Mouse (Mus musculus) stomach, embryonic 15.5 days (tissue): Measurements from ENCODE around the gene Il24. TPM values are rescaled to one million over a fixed set of nuclear protein-coding genes. Genes with fewer than 3 reads are reported as not detected.

Experiments used
- ATAC-seq: fragments of 200-750 bp; cut with Nextera tagmentation; 2 replicates; pipeline ENCODE4 v1.8.0; 2017; ENCODE audit warnings: low read depth, moderate number of reproducible peaks, moderate TSS enrichment; ENCODE audit not compliant: insufficient read depth, low FRiP score
- H3K27ac ChIP-seq: fragments of 300-500 bp; sonication (generic); 2 replicates; pipeline ENCODE4 v1.5.1; 2015; ENCODE audit warnings: mild to moderate bottlenecking, inconsistent platforms
- H3K27me3 ChIP-seq: fragments of 300-500 bp; sonication (generic); replicated peaks from 2 replicates; pipeline ENCODE4 v1.6.1; 2015; ENCODE audit warnings: inconsistent platforms
- H3K36me3 ChIP-seq: fragments of 300-500 bp; sonication (generic); 2 replicates; pipeline ENCODE4 v1.6.1; 2015; ENCODE audit warnings: inconsistent platforms
- H3K4me1 ChIP-seq: fragments of 300-500 bp; sonication (generic); 2 replicates; pipeline ENCODE4 v1.6.1; 2015; ENCODE audit warnings: inconsistent platforms
- H3K4me2 ChIP-seq: fragments of 300-500 bp; sonication (generic); 2 replicates; pipeline ENCODE4 v1.6.1; 2015; ENCODE audit warnings: mild to moderate bottlenecking, inconsistent platforms
- H3K4me3 ChIP-seq: fragments of 300-500 bp; sonication (generic); replicated peaks from 2 replicates; pipeline ENCODE4 v1.5.1; 2015; ENCODE audit warnings: inconsistent platforms
- H3K9ac ChIP-seq: fragments of 300-500 bp; sonication (generic); 2 replicates; pipeline ENCODE4 v1.6.1; 2015; ENCODE audit warnings: inconsistent platforms
- H3K9me3 ChIP-seq: fragments of 300-500 bp; sonication (generic); 2 replicates; pipeline ENCODE4 v1.6.1; 2016; ENCODE audit warnings: inconsistent platforms
- WGBS: fragments of 180-500 bp; shearing (Covaris S2); methylation state at CpG from one replicate; pipeline ENCODE4 v1.1.7; 2015; 5-methylcytosine and 5-hydroxymethylcytosine counted together
- polyA plus RNA-seq: library from polyadenylated mRNA; unstranded; fragments of >200 nt; fragmentation: Nextera tagmentation; extraction: Ambion mirVana; gene quantifications from 2 replicates; pipeline ENCODE4 v1.2.1, GENCODE M21; 2015

Il24 gene
- polyA plus RNA-seq, 1 experiment from 2014 or later = not detected

DNA sequence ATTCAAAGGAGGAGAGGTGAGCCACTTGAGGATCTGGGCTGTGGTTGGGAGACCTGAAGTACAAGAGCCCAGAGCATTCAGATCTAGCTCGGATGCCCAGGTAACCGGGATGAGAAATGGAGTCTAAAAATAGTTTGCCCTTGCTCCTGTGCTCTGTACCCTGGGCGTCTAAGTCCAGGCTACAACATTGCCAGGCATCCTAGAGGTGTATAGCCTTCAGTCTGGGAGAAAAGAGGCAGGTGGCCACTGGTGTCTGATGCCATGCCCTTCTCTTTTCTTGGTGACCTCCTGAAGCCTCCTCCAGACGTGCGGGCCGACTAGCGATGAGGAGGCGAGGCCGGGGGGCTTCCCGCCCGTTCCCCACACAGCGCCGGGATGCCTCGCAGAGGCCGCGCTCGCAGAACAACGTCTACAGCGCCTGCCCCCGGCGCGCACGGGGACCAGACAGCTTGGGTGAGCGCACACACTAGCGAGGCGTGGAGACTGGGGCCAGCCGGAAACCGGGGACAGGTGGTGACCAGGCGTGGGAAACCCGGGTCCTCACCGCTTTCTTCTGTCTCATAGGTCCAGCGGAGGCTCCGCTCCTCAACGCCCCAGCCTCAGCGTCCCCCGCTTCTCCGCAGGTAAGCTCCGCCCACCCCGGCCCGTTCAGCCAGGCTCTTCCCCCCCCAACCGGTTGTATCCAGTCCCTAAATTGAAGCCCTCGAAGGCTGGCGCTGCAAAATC lies 9.2 kb downstream of the Il24 start:
- Histone ChIP-seq H3K4me2 (peak overlapping the region; percentile 88), H3K4me3 (peak overlapping the region; percentile 37), H3K27me3 (peaks cover 10% of the 10 kb centered on the region), H3K27ac (no peak overlapping the region), H3K9me3 (no peaks in the 10 kb centered on the region), H3K4me1 (peaks cover 5% of the 10 kb centered on the region; the same call in 1 of the 2 replicates), H3K36me3 (no peaks in the 10 kb centered on the region), H3K9ac (peak overlapping the region; percentile 13; the same call in 1 of the 2 replicates)
- 2% methylated on average over 43 of the region's 43 CpGs for WGBS
- ATAC-seq = peak; percentile 53; the same call in 1 of the 2 replicates

DNA sequence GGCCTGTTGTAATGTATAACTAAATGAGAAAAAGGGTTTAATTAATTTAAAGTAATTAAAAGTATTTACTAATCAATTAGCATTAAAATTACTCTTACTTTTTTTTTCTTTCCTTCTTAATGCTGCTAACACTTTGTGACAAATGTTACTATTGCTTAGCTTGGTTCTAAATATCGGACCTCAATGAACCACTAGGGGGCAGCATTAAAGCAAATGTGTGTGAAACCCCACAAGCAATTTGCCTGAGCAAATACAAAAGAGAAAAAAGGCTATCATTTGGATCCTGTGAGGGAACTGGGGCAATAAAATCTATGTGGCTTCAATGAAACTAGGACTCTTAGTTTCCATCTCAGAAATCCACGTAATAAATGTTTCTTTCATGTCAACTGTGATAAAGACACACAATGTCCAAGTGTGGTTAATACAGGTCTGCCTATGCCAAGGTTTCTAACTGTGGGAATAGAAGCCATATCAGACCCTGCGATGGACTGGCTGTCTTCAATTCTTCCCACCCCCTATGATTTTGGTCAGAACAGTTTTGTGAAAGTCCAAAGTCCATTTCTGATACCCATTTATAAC lies 10.2 kb downstream of the Il24 start:
- no peak overlapping the region for H3K27ac ChIP-seq
- no peak overlapping the region for H3K9ac ChIP-seq
- H3K4me1 ChIP-seq = peaks cover 5% of the 10 kb centered on the region; the same call in 1 of the 2 replicates
- no peak overlapping the region for H3K4me3 ChIP-seq
- no peaks in the 10 kb centered on the region for H3K36me3 ChIP-seq
- 22% methylated on average over 3 of the region's 3 CpGs for WGBS
- ATAC-seq = no peak
- H3K4me2 ChIP-seq = no peak overlapping the region
- H3K27me3 ChIP-seq = peaks cover 10% of the 10 kb centered on the region
- H3K9me3 ChIP-seq = no peaks in the 10 kb centered on the region

DNA sequence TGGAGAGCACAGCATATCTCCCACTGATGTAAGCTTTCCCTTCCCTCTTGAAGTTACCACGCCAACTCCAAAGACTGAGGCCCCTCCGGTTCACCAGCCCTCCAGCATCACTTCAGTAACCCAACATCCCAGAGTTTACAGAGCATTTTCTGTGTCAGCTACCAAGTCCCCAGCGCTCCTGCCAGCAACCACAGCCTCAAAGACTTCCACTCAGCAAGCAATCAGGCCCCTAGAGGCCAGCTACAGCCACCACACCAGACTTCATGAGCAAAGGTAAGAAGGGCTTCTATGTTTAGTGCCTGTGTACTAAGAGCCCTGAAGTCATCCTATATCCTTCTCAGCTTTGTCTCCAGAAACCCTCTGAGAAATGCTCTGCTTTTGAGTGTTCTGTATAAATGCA lies 11.3 kb downstream of the Il24 start:
- peaks cover 5% of the 10 kb centered on the region; the same call in 1 of the 2 replicates for H3K4me1 ChIP-seq
- WGBS = 67% methylated on average over 3 of the region's 3 CpGs
- no peak overlapping the region for H3K4me2 ChIP-seq
- H3K9ac ChIP-seq = no peak overlapping the region
- H3K27ac ChIP-seq = no peak overlapping the region
- no peak overlapping the region for H3K4me3 ChIP-seq
- no peaks in the 10 kb centered on the region for H3K9me3 ChIP-seq
- no peak for ATAC-seq
- H3K27me3 ChIP-seq = peaks cover 10% of the 10 kb centered on the region
- no peaks in the 10 kb centered on the region for H3K36me3 ChIP-seq

DNA sequence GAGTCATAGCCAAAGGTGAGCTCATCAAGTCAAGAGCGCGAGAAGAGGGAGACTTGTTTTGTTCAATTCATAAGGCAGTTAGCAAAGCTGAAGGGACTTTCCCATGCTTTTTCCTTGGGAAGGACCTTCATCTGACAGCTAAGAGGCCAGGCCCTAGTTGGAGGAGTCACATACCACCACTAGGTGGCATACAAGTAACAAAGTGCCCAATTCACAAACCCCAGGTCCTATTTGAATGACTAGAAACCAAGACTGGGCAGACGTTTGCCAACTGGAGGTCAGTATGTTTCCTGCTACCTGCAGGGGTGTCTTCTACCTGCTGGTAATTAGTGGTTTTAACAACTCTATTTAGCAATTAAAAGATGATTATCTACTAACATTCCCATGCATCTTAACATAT lies 12.1 kb downstream of the Il24 start:
- H3K36me3 ChIP-seq = no peaks in the 10 kb centered on the region
- ATAC-seq = no peak
- no peak overlapping the region for H3K27ac ChIP-seq
- no peaks in the 10 kb centered on the region for H3K9me3 ChIP-seq
- 32% methylated on average over 3 of the region's 3 CpGs for WGBS
- H3K9ac ChIP-seq = no peak overlapping the region
- H3K4me1 ChIP-seq = peaks cover 5% of the 10 kb centered on the region; the same call in 1 of the 2 replicates
- no peak overlapping the region for H3K4me2 ChIP-seq
- H3K27me3 ChIP-seq = peaks cover 8% of the 10 kb centered on the region
- no peak overlapping the region for H3K4me3 ChIP-seq

DNA sequence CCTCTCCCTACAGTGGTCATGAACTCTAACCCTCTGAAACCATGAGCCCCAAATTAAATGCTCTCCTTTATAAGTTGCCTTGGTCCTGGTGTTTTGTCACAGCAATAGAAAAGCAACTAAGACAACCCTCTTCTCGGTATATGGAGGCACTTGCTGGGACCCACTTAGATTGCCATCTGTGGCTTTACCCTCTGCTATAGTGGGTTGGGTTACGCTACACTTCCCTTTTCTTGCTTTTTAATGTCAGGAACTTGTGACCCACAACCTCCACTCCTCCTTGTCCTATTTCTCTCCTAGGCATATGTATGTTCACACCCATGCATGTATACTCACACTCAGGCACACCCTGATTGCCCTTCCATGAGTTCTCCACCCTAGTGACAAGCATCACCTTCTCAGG lies 14.3 kb downstream of the Il24 start:
- H3K4me3 ChIP-seq = no peak overlapping the region
- ATAC-seq = no peak

DNA sequence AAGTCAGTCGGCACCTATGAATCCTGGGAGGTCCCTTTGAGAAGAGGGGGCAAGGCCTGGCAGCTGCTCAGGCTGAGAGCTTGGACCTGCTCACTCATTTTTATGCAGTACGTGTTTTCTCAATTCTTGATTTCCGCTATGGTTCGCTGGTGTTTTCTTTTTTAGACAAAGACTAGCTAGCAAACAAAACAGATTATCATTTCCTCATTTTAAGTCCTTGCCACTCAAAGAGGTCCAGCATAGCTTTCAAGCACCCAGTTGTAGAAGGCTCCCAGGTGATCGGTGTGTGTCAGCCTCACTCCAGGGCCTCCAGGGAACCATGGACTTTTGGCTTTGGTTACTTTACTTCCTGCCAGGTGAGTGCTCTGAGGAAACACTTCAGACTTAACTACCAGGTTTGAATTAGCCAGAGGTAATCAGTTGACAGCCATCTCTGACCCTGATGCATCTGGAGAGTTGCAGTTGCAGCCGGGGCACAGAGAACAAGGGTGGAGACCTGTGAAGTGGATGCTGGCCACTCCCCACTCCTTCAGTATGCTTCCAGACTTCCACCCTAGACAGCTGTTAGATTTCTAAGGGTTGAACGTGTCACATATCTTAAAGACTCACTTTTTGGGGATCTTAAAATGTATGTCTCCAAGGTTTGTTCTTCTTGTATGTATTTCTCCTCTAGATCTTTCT lies 21.6 kb downstream of the Il24 start, which contains the start of gene Fcmr:
Fcmr (plus strand) TSS at position 129 of the 681 bp plus-strand sequence.
- no peak for ATAC-seq
- H3K4me1 ChIP-seq = no peaks in the 10 kb centered on the region
- H3K27me3 ChIP-seq = no peaks in the 10 kb centered on the region
- no peaks in the 10 kb centered on the region for H3K36me3 ChIP-seq
- WGBS = 74% methylated on average over 7 of the region's 7 CpGs
- H3K4me3 ChIP-seq = no peak within 1 kb of the TSS
- H3K9ac ChIP-seq = no peak within 1 kb of the TSS
- H3K9me3 ChIP-seq = no peaks in the 10 kb centered on the region
- H3K4me2 ChIP-seq = no peak within 1 kb of the TSS
- H3K27ac ChIP-seq = no peak within 1 kb of the TSS

More for the DNA sequence above, 14.3 kb downstream of the Il24 start:
- H3K27ac ChIP-seq = no peak overlapping the region
- peaks cover 3% of the 10 kb centered on the region; the same call in 1 of the 2 replicates for H3K27me3 ChIP-seq
- no peaks in the 10 kb centered on the region for H3K36me3 ChIP-seq
- no peak overlapping the region for H3K4me2 ChIP-seq
- WGBS = 91% methylated on average over 2 of the region's 2 CpGs
- H3K9me3 ChIP-seq = no peaks in the 10 kb centered on the region
- H3K9ac ChIP-seq = no peak overlapping the region
- no peaks in the 10 kb centered on the region for H3K4me1 ChIP-seq

DNA sequence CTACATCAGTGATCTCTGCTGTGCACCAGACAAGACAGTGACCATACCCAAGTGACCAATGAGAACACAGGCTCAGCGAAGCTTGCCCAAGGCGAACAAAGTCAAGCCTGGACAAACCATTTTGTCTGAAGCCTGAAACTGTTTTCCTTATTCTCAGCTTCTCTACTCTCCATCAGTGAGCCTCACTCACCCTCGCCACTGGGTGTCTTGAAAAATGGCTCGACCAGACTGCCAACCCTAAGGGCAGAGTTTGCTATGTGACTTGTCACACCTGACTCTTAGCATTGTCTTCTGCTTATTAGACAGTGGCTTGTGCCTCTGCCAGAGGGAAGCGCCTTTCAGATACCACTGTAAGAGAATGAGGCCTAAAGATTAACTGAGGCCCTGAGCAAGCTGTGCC lies 22.5 kb downstream of the Il24 start:
- Histone ChIP-seq H3K4me2 (no peak overlapping the region), H3K27me3 (no peaks in the 10 kb centered on the region), H3K27ac (no peak overlapping the region), H3K4me3 (no peak overlapping the region), H3K9ac (no peak overlapping the region), H3K9me3 (no peaks in the 10 kb centered on the region), H3K4me1 (no peaks in the 10 kb centered on the region), H3K36me3 (no peaks in the 10 kb centered on the region)
- 88% methylated on average over 5 of the region's 5 CpGs for WGBS
- ATAC-seq = no peak

DNA sequence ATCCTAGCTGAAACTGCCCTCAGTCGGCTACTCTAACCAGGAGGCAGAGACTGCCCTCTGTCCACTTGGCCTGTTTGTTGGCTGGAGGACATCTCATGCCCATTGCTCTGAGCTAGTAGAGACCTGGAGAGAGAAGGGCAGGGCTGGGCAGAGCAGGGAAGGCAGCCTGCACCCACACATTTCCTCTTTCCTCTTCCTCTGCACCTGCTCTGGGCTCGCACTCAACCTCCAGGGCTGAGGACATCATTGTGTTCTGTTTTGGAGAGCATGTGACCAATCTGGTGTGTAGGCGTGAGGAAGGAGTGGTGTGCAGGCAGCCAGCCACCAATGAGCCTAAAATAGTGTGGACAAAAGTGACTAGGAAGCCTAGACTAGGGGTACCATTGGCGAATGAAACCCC lies 23.0 kb downstream of the Il24 start:
- H3K9me3 ChIP-seq = no peaks in the 10 kb centered on the region
- H3K27ac ChIP-seq = no peak overlapping the region
- H3K4me2 ChIP-seq = no peak overlapping the region
- no peak for ATAC-seq
- H3K4me1 ChIP-seq = no peaks in the 10 kb centered on the region
- H3K27me3 ChIP-seq = no peaks in the 10 kb centered on the region
- WGBS = 77% methylated on average over 4 of the region's 4 CpGs
- H3K4me3 ChIP-seq = no peak overlapping the region
- no peaks in the 10 kb centered on the region for H3K36me3 ChIP-seq
- no peak overlapping the region for H3K9ac ChIP-seq

DNA sequence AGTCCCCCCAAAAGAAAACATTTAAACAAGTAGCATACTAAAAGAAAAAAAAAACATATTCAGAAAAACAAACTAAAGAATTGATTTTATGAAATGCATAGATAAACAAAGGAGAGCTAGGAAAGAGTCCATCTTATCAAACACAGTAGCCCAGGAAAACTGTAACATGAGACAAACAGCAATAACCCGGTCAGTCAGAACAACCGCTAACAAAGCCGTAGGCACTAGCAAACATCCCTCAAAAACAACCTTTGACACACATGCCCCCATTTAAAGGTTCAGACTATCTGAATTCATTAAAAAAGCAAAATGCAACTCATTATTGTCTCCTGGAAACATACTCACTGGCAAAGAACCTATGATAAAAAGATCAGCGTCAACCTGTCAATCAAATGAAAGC lies 29.8 kb downstream of the Il24 start:
- no peak overlapping the region for H3K4me3 ChIP-seq
- H3K9ac ChIP-seq = no peak overlapping the region
- no peak overlapping the region for H3K27ac ChIP-seq
- H3K27me3 ChIP-seq = no peaks in the 10 kb centered on the region
- H3K36me3 ChIP-seq = no peaks in the 10 kb centered on the region
- ATAC-seq = no peak
- WGBS = 62% methylated on average over 4 of the region's 4 CpGs
- H3K9me3 ChIP-seq = no peaks in the 10 kb centered on the region
- H3K4me2 ChIP-seq = no peak overlapping the region
- H3K4me1 ChIP-seq = no peaks in the 10 kb centered on the region

DNA sequence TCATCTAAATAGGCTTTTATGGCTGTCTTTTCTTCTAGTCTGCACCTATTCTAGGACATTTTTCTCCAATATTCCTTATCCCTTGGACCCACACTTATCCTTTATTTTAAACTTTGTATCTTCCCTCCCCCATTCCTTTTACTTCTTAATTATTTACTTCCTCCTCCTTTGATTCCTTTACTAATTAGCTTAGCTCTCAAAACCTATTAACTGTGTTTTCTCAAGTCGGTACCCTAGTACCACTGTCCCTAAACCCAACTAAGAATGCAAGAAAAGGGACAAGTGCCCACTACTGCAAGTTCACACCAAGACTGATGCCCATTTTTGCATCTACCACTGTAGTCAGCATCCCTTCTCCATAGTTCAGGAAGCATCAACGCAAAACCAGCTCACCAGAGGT lies 31.5 kb downstream of the Il24 start:
- Histone ChIP-seq H3K4me1 (no peaks in the 10 kb centered on the region), H3K9ac (no peak overlapping the region), H3K4me3 (no peak overlapping the region), H3K9me3 (no peaks in the 10 kb centered on the region), H3K27me3 (no peaks in the 10 kb centered on the region), H3K4me2 (no peak overlapping the region), H3K27ac (no peak overlapping the region), H3K36me3 (no peaks in the 10 kb centered on the region)
- WGBS = 83% methylated on average over 2 of the region's 2 CpGs
- no peak for ATAC-seq

DNA sequence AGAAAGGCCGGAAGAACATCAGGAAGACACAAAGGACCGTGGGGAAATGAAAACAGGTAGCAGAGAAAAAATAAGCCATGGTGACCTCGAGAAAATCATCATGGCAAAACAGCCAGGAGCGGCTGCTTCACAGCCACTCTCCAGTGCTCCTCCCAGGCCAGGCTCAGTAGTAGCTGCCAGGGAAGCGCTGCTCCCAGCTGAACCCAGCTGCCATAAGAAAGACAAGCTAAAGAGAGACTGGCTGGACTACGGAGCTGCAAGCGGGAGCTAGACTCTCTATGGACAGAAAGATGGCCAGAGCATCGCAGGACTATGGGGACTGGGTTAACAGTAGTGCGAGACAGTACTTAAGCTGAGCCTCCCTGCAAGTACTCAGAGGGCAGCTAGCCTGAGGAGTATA lies 32.4 kb downstream of the Il24 start:
- ATAC-seq = no peak
- Histone ChIP-seq H3K9ac (no peak overlapping the region), H3K36me3 (no peaks in the 10 kb centered on the region), H3K4me1 (no peaks in the 10 kb centered on the region), H3K9me3 (no peaks in the 10 kb centered on the region), H3K4me3 (no peak overlapping the region), H3K27ac (no peak overlapping the region), H3K27me3 (no peaks in the 10 kb centered on the region), H3K4me2 (no peak overlapping the region)
- 73% methylated on average over 9 of the region's 9 CpGs for WGBS

DNA sequence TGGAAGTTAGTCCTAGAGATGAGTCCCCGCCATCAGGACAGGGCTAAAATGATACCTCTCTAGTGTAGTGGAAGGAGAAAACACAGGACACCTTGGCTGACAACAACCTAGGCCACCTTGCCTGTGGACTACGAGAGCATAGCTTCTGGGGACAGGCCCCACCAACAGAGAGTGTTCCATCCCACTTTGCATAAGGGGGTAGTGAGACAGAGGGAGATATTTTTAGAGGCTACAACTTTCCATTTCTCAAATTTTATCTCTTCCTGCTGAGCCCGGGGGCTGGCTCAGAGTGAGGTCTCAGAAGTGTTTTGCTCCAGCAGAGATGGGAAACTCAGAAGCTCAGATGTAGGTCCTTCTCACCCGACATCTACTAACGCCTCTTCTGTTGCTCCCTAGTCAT lies 36.8 kb downstream of the Il24 start:
- 81% methylated on average over 5 of the region's 5 CpGs for WGBS
- Histone ChIP-seq H3K4me1 (no peaks in the 10 kb centered on the region), H3K9me3 (no peaks in the 10 kb centered on the region), H3K27me3 (no peaks in the 10 kb centered on the region), H3K4me2 (no peak overlapping the region), H3K27ac (no peak overlapping the region), H3K36me3 (no peaks in the 10 kb centered on the region), H3K9ac (no peak overlapping the region), H3K4me3 (no peak overlapping the region)
- ATAC-seq = no peak
